Mouse (Mus musculus) lung, postnatal 0 days (tissue): ENCODE data around the gene Lrrc25.

Experiments
- CTCF ChIP-seq: IDR thresholded peaks from 2 replicates; pipeline ENCODE4 v1.5.1; 2016; ENCODE audit warnings: antibody characterized with exemption, mild to moderate bottlenecking
- EP300 ChIP-seq: IDR thresholded peaks from 2 replicates; pipeline ENCODE4 v1.6.1; 2016; ENCODE audit warnings: antibody characterized with exemption, mild to moderate bottlenecking, control low read depth

- TF ChIP-seq CTCF: no peak
- no peak for TF ChIP-seq EP300
These were observed 44.3 kb downstream of the Lrrc25 start, which contains the start of gene Pgpep1 for GRCm38 (mm10) chr8:70660273-70660725.
